Mouse (Mus musculus) liver, adult 2 months (tissue): Measurements from ENCODE around the gene Nol11.

ENCODE experiments used
- CTCF ChIP-seq: fragments of 200-500 bp; IDR thresholded peaks from 2 replicates; pipeline ENCODE4 v1.5.1; 2011; ENCODE audit warnings: low read depth, low read length, control low read depth
- POLR2A ChIP-seq: fragments of 200-500 bp; IDR thresholded peaks from 2 replicates; pipeline ENCODE4 v1.6.1; 2011; ENCODE audit warnings: low read length, control low read depth; ENCODE audit not compliant: insufficient read depth; ENCODE audit errors: extremely low read depth

- TF ChIP-seq POLR2A (no peak), CTCF (no peak)
Observed at GRCm38 (mm10) chr11:107201773-107202172, 12.6 kb upstream of the Nol11 start.
